Mouse (Mus musculus) c-Kit-positive CD71-positive TER-119-negative erythroid progenitor cells, embryonic 14.5 days (primary cell): ENCODE data around the gene Atrip.

Source experiments
- DNase-seq: peaks from one replicate; pipeline ENCODE4 v3.0.0-alpha.2; 2013; ENCODE audit warnings: low read depth

Gene Atrip

DNA sequence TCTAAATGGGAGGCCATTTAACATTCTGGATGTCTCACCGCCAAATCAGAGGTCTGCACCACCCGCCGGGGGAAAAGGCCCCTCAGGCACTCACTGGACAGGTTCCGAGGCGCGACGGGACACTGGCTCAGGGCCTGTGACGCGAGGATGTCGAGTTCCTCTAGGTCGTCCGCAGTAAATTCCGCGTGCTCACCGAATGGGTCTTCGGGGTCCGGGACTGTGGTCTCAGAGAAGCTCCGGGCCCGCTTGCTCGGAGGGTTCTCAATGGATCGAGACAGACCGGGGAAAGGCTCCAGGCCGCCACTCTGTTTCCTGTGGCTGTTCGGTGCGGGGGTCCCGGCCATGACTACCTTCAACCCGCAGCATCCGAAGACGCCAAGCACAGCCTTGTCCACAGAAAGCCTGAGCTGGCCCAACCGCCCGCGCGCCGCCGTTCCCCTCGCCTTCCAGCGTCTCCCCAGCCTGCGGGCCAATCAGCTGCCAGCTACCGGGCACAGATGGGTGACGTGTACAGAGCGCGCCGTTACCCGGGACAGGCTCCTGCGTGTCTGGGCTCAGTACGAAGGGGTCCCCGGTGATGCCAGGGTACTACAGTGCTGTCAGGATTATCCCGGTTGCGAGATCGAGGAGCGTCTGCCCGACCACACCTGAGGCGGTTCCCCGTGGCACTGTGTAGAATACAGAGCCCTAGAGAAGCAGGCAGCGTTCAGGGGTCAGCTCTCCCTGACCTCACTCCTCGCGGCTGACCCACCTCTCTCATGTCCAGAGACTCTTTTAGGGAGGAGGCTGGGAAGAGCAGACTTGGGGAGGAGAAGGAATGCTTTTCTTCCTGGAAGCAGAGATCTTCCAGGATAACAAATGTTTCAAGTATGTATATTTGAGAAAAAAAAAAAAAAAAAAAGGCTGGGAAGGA, at the start of gene Atrip:
Atrip (minus strand) TSS at position 464 of the 913 bp plus-strand sequence.
- DNase-seq: peak; percentile 85

DNA sequence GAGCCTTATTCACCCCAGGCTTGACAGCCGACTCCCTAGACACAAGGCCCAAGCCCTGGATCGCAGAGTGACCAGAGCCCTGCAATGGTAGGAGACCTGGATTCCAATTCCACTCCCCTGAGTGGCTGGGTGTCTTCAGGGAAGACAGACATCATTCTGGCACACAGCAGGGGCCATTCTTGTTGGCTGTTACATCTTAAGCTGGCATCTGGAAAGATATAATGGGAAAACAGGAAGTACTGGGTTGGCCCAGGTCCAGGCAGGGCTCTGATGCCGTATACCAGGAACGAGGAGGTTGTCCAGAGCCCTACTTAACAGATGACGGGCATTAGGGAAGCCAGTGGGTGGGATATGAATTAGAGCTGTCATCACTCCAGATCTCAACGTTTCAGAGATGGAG, 49.3 kb upstream of the Atrip start:
- DNase-seq: no peak

DNA sequence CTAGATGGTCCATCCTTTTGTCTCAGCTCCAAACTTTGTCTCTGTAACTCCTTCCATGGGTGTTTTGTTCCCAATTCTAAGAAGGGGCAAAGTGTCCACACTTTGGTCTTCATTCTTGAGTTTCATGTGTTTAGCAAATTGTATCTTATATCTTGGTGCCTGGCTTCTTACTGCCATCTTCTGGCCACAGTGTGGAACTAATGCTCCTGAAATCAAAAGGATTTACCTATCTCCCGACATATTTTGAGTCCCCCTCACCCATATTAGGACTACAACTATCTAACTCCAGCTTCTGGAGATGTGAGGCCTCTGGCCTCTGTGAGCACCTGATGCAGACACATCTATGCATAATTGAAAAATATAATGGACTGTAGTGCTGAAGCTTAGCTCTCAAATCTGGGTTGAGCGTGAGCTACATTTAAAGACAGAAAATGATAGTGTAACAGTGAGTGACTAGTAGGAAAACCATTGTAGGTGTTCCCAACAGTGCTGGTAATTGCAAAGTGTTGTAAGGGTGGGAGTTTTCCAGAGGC, 48.7 kb upstream of the Atrip start:
- DNase-seq: peak; percentile 16

GRCm38 (mm10) chr9:109120956-109121355, 47.0 kb upstream of the Atrip start:
- no peak for DNase-seq

DNA sequence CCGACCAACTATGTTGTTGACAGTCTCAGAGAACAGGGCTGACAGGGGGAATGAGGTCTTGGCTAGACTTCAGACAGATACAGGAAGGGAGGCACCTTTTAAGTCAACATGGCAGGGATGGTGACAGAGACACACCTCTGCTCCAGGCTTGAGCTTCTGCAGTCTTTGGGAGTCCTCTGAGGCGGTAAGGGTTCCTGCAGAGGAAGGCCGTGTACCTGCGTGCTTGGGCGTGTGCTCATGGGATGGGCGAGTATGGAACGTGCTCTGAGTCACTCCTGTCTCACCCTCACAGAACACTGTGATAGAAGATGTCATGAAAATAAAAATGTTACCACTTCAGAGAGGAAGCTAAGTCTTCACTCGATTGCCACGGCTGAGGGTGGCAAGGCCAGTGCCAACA, 45.6 kb upstream of the Atrip start:
- no peak for DNase-seq

- DNase-seq: no peak
Measured at GRCm38 (mm10) chr9:109118106-109118505, 44.2 kb upstream of the Atrip start.

DNA sequence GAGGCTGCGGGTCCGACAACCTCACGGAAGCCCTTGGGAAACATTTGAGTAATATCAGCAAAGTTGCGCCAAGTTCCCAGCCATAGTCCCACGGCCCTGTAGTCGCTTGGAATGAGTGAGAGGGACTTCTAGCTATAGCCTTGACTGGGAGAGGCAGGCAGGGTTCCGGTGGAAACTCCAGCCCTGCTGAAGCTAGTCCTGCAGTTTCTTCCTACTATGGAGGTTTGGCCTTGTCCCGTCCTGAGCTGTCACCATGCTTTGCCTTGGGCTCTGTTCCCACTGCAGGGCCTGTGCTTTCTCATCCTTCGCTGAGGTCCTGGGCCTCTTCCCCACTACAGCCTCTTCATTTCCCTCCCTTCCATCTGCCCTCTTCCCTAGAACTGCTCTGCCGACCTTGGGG, 42.3 kb upstream of the Atrip start:
- no peak for DNase-seq

- DNase-seq: no peak
Measured at GRCm38 (mm10) chr9:109114871-109115270, 40.9 kb upstream of the Atrip start.

GRCm38 (mm10) chr9:109114276-109114675, 40.4 kb upstream of the Atrip start:
- no peak for DNase-seq

GRCm38 (mm10) chr9:109113331-109113730, 39.4 kb upstream of the Atrip start:
- DNase-seq: no peak

- DNase-seq: no peak
Measured at GRCm38 (mm10) chr9:109111591-109111990, 37.7 kb upstream of the Atrip start.

DNA sequence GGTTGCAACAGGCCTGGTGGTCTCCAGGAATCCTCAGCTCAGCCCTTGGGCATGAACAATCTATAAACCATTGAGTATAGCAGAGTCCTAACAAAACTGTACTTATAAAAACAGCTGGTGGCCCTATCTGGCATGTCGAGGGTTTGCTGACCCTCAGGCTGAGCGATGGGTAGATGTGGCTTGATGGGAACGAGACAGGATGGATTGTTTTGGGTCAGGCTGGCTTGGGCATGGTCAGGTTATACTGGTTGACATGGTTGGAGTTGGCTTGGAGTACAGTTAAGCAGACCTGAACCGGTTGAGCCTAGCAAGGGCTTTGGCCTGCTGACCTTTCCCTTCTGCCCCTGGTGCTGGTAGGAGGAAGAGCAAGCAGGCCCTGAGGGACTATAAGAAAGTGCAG, 37.2 kb upstream of the Atrip start:
- DNase-seq: no peak

DNA sequence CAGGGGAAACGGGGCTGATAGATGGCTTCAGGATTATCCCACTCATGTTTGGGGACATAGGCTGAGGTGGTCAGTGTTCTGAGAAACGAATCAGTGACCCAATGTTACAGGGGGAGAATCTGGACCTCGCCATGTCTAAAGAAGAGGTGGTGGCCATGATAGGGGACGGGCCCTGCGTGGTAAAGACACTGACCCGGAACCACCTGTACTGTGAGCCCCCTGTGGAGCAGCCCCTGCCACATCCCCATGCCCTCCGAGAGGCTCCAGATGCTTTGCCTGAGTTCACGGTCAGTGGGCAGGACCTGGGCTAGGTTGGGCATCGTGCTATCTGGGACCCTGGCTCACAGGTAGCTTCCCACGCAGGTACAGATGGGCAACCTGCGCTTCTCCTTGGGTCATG, 36.3 kb upstream of the Atrip start:
- no peak for DNase-seq

DNA sequence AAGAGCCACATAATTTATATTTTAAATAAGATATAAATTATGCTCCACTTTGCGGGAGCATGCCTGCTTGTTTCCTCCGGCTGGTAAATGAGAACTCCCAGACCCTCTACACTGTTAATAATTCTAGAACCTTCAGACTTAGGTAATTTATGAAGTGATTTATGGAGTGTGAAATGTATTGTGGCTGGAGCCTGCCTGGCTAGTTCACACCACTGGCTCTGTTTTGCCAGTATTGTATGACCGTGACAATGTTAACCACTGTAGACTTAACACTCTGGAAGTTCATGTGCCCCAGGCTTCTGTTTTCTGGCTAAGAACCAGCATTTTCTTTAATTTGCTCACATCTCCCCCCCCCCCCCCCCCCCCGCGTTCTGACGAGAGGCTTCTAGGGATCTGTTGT, 33.4 kb upstream of the Atrip start:
- DNase-seq: no peak

DNA sequence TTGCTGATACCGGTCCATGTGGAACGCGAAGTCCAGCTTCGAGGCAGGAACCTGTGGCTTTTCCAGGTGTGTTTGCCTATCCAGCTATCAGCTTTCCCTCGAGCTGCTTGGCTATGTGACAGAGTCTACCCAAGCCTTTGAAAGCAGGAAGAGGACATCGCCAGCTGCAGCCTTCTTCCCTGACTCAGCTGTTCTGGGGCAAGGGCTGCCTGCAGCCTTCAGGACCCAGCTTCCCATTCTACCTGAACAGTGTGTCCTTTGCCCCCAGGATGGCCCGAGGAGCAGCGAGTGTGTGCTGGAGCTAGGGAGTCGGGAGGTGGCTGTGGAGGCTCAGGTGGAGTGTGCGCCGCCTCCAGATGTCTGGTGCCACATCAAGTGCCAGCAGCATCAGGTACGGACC, 31.7 kb upstream of the Atrip start:
- DNase-seq: no peak

GRCm38 (mm10) chr9:109105011-109105410, 31.1 kb upstream of the Atrip start:
- DNase-seq: no peak

DNA sequence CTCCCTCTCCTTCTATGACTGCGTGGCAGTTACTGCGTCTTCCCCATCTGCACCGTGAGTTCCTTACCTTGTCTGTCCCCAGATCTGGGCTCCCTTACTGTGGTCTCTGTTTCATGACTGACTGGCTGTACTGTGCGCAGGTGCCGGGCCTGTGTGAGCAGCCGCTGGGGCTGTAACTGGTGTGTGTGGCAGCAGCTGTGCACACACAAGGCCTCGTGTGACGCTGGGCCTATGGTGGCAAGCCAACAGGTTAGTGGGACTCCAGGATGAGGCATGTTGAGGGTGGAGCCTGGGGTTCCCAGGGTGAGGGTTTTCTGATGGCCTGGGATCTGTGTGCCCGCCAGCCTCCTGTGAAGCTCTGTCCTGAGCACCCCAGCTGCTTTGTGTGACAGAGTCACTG, 30.2 kb upstream of the Atrip start:
- no peak for DNase-seq

- DNase-seq: no peak
Measured at GRCm38 (mm10) chr9:109103250-109103649, 29.3 kb upstream of the Atrip start.

DNA sequence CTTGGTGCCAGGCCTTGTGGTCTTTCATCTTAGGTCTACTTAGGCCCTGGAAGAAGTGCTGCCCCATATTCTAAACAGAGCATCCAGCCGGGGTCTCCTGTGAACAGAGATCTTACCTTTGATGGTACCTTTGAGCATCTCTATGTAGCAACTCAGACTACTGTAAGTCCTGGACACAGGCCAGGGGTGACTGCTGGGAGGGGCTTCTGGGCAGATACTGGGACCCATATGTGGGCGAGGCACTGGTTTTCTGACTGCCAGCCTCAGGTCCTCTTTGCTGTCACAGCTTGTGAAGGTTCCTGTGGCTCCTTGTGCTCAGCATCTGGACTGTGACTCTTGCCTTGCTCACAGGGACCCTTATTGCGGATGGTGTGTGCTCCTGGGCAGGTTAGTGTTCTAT, 28.6 kb upstream of the Atrip start:
- DNase-seq: no peak

GRCm38 (mm10) chr9:109101933-109102445, 28.1 kb upstream of the Atrip start:
- no peak for DNase-seq

DNA sequence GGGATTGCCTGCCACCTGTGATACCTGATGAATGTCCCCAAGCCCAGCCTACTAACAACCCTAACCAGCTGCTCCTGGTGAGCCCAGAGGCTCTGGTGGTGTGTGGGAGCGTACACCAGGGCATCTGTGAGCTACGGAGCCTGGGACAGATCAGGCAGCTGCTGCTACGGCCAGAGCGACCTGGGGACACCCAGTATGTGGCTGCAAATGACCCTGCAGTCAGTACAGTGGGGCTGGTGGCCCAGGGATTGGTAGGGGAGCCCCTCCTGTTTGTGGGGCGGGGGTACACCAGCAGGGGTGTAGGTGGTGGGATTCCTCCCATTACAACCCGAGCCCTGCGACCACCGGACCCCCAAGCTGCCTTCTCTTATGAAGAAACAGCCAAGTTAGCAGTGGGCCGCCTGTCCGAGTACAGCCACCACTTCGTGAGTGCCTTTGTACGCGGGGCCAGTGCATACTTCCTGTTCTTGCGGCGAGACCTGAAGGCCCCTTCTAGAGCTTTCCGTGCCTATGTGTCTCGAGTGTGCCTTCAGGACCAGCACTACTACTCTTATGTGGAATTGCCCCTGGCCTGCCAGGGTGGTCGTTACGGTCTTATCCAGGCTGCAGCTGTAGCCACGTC, 26.5 kb upstream of the Atrip start:
- no peak for DNase-seq

DNA sequence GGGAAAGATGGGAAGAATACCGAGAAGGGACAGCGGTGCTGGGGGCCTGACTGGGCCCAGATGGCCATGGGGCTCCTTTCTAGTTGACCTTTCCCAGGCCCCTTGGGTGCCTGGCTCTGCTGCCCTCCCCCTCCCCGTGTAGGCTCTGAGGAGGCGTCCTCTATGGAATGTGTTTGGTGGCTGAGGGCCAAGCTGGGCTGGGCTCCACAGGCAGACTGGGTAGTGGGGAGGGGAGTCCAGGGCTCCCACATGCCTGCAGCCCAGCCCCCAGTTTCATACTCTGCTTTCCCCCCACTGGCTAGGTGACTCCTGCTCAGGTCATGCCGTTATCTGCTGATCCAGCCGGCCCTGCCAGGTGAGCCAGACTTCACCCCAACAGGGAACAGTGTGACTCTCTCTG, 25.0 kb upstream of the Atrip start:
- no peak for DNase-seq

DNA sequence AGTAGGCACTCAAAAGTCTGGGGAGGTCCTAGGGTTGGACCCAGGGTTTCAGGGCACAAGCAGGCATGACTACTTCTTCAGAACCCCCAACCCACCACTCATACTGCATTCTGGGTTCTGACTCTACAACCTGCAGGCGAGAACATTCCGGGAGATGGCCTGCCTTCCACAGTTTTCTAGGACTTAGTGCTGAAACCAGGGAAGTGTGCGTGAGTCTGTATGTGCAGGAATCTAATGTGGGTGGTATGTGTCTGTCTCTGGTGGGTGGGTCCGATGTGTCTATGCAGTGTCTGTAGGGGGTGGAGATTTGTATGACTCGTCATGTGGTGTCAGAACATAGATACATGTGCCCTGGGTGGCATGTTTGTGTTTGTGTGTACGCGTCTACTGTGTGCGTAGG, 24.4 kb upstream of the Atrip start:
- DNase-seq: no peak
